23 mouse cellular contexts compared by ENCODE assay signal in genomic region chr19:25372794-25373193, GRCm38 (mm10).
DNase-seq lines count a peak whose midpoint lies in the region; ATAC-seq lines count a peak whose summit lies in the region.
"Had no signal": no experiment of that assay in that cellular context is flagged by ENCODE, and none has a peak within 500 bp of the region (broad histone marks: within the 10 kb centered on the region; RNA-seq: fewer than 3 reads in every experiment).

No protein-coding gene starts in this region.

- intact Hi-C loops in heart, postnatal 25 days (cut with DNase I): no loop called here

- H3K4me3 ChIP-seq in heart, embryonic 12.5 days: no peak overlapping the region
- H3K4me3 ChIP-seq in embryonic facial prominence, embryonic 15.5 days (replicated peaks): no peak overlapping the region
- no peak overlapping the region for H3K4me3 ChIP-seq in forebrain, embryonic 14.5 days (ENCODE audit: low read depth, low read length)
- H3K4me3 ChIP-seq: forebrain, embryonic 13.5 days; gastrocnemius, adult 2 months; hindbrain, embryonic 12.5 days; kidney, embryonic 15.5 days; limb, embryonic 13.5 days; liver, embryonic 12.5 days; midbrain, embryonic 12.5 days; neural tube, embryonic 15.5 days had no signal

- peaks cover 40% of the 10 kb centered on the region for H3K4me1 ChIP-seq in heart, embryonic 12.5 days (replicated peaks)
- peaks cover 10% of the 10 kb centered on the region for H3K4me1 ChIP-seq in embryonic facial prominence, embryonic 15.5 days
- peaks cover 6% of the 10 kb centered on the region; the same call in 1 of the 2 replicates for H3K4me1 ChIP-seq in forebrain, embryonic 14.5 days (ENCODE audit: control insufficient read depth, insufficient read depth, low read length)

- H3K27ac ChIP-seq in heart, embryonic 12.5 days (ENCODE audit: poor library complexity, severe bottlenecking): peak overlapping the region; percentile 12; the same call in 1 of the 2 replicates
- no peak overlapping the region for H3K27ac ChIP-seq in embryonic facial prominence, embryonic 15.5 days (replicated peaks)
- no peak overlapping the region for H3K27ac ChIP-seq in forebrain, embryonic 14.5 days (ENCODE audit: low read depth, low read length)
- H3K27ac ChIP-seq: forebrain, embryonic 13.5 days; gastrocnemius, adult 2 months; hindbrain, embryonic 12.5 days; kidney, embryonic 15.5 days; limb, embryonic 13.5 days; liver, embryonic 12.5 days; midbrain, embryonic 12.5 days; neural tube, embryonic 15.5 days had no signal

- no peak overlapping the region for H3K9ac ChIP-seq in heart, embryonic 12.5 days
- no peak overlapping the region for H3K9ac ChIP-seq in embryonic facial prominence, embryonic 15.5 days
- H3K9ac ChIP-seq in forebrain, embryonic 14.5 days (ENCODE audit: low read length): no peak overlapping the region
- H3K9ac ChIP-seq: forebrain, embryonic 13.5 days; hindbrain, embryonic 12.5 days; kidney, embryonic 15.5 days; limb, embryonic 13.5 days; liver, embryonic 12.5 days; midbrain, embryonic 12.5 days; neural tube, embryonic 15.5 days had no signal

- no peaks in the 10 kb centered on the region for H3K9me3 ChIP-seq in heart, embryonic 12.5 days (replicated peaks)
- H3K9me3 ChIP-seq in embryonic facial prominence, embryonic 15.5 days (replicated peaks): no peaks in the 10 kb centered on the region
- no peaks in the 10 kb centered on the region for H3K9me3 ChIP-seq in forebrain, embryonic 14.5 days (replicated peaks; ENCODE audit: control insufficient read depth, low read length)
- H3K9me3 ChIP-seq: forebrain, embryonic 13.5 days; hindbrain, embryonic 12.5 days; kidney, embryonic 15.5 days; limb, embryonic 13.5 days; liver, embryonic 12.5 days; midbrain, embryonic 12.5 days; neural tube, embryonic 15.5 days had no signal

- no peaks in the 10 kb centered on the region for H3K27me3 ChIP-seq in heart, embryonic 12.5 days (replicated peaks)
- no peaks in the 10 kb centered on the region for H3K27me3 ChIP-seq in embryonic facial prominence, embryonic 15.5 days
- H3K27me3 ChIP-seq in forebrain, embryonic 14.5 days (replicated peaks; ENCODE audit: control insufficient read depth, insufficient read depth, low read length): no peaks in the 10 kb centered on the region
- H3K27me3 ChIP-seq: forebrain, embryonic 13.5 days; hindbrain, embryonic 12.5 days; kidney, embryonic 15.5 days; limb, embryonic 13.5 days; midbrain, embryonic 12.5 days; neural tube, embryonic 15.5 days had no signal

- no peak for DNase-seq in heart, postnatal 25 days (ENCODE audit: low spot score)
- peak; percentile 22 for DNase-seq in heart, postnatal 4 days
- DNase-seq in cerebellum, postnatal 36 days: no peak
- no peak for DNase-seq in forebrain, embryonic 14.5 days (ENCODE audit: low spot score)
- DNase-seq: adrenal gland, adult 2 months; cerebellum, adult 8-10 months; gastrocnemius, adult 2 months; layer of hippocampus, adult 9-11 months; lung, adult 18-20 months; lung, postnatal 10 days; thymus, adult 18-20 months; thymus, postnatal 36 days had no signal

- H3K4me2 ChIP-seq in heart, embryonic 12.5 days: 0 out of 2 replicates have a peak overlapping the region, but pooled peaks have one; percentile 8
- no peak overlapping the region for H3K4me2 ChIP-seq in embryonic facial prominence, embryonic 15.5 days (replicated peaks)
- H3K4me2 ChIP-seq in forebrain, embryonic 14.5 days (ENCODE audit: low read length): no peak overlapping the region
- H3K4me2 ChIP-seq: forebrain, embryonic 13.5 days; hindbrain, embryonic 12.5 days; kidney, embryonic 15.5 days; limb, embryonic 13.5 days; liver, embryonic 12.5 days; midbrain, embryonic 12.5 days; neural tube, embryonic 15.5 days had no signal

- H3K36me3 ChIP-seq in heart, embryonic 12.5 days: no peaks in the 10 kb centered on the region
- no peaks in the 10 kb centered on the region for H3K36me3 ChIP-seq in embryonic facial prominence, embryonic 15.5 days
- no peaks in the 10 kb centered on the region for H3K36me3 ChIP-seq in forebrain, embryonic 14.5 days (ENCODE audit: control insufficient read depth, insufficient read depth, low read length)
- H3K36me3 ChIP-seq: hindbrain, embryonic 12.5 days; kidney, embryonic 15.5 days; limb, embryonic 13.5 days; liver, embryonic 12.5 days; midbrain, embryonic 12.5 days; neural tube, embryonic 15.5 days had no signal

- WGBS in heart, embryonic 12.5 days: 59% methylated on average over 7 of the region's 7 CpGs
- WGBS in embryonic facial prominence, embryonic 15.5 days: 57% methylated on average over 7 of the region's 7 CpGs
- 76% methylated on average over 7 of the region's 7 CpGs for WGBS in forebrain, embryonic 14.5 days

- ATAC-seq in heart, embryonic 12.5 days (ENCODE audit: insufficient number of reproducible peaks, low FRiP score): 0 out of 2 replicates have a peak, but pooled peaks have one; percentile 25
- ATAC-seq in embryonic facial prominence, embryonic 15.5 days (ENCODE audit: insufficient number of reproducible peaks, low FRiP score, low TSS enrichment, low read depth): 0 out of 2 replicates have a peak, but pooled peaks have one; percentile 15
- no peak for ATAC-seq in megakaryocyte, adult 5-6 weeks (ENCODE audit: poor library complexity, severe bottlenecking)
- ATAC-seq in forebrain, embryonic 14.5 days: no peak
- ATAC-seq: forebrain, embryonic 13.5 days; intestine, postnatal 0 days; liver, embryonic 12.5 days had no signal

Comparison
In these comparisons a context has a peak if more than half of its experiments do, and no peak if none do; other contexts are left out.
1. ATAC-seq: peak in heart, embryonic 12.5 days (single experiment) and embryonic facial prominence, embryonic 15.5 days (single experiment); none in megakaryocyte, adult 5-6 weeks (single experiment) and forebrain, embryonic 14.5 days (single experiment).